Mouse (Mus musculus): ENCODE measurements around the gene Lrguk. TPM values are rescaled to one million over a fixed set of nuclear protein-coding genes. Genes with fewer than 3 reads are reported as not detected.

The Lrguk gene
- total and polyA plus RNA-seq, 3 experiments, result 0.12 to 1.6 TPM; not detected in 1

GRCm38 (mm10) chr6:34129261-34129660 lies 100.0 kb downstream of the Lrguk start:
- peak; percentile 24 for DNase-seq (ENCODE audit: low read depth, low spot score)
- Histone ChIP-seq H3K4me1 (ENCODE audit: control insufficient read depth in 1 of 2, insufficient read depth in 2 of 2, low read length in 2 of 2) (no peaks in the 10 kb centered on the region), H3K79me2 (ENCODE audit: control insufficient read depth, insufficient read depth, low read length, poor library complexity) (no peaks in the 10 kb centered on the region), H3K27ac (ENCODE audit: control insufficient read depth, low read depth, low read length) (no peak overlapping the region), H3K36me3 (ENCODE audit: control insufficient read depth in 1 of 2, insufficient read depth in 2 of 2, low read length in 2 of 2) (no peaks in the 10 kb centered on the region), H3K9ac (ENCODE audit: control insufficient read depth, low read depth, low read length, poor library complexity, severe bottlenecking) (no peak overlapping the region), H3K9me3 (replicated peaks; ENCODE audit: insufficient read depth, low read length) (no peaks in the 10 kb centered on the region), H3K4me3 (ENCODE audit: control insufficient read depth in 1 of 2, insufficient read depth in 1 of 2, low read depth in 2 of 2, low read length in 2 of 2) (no peak overlapping the region), H3K27me3 (ENCODE audit: control insufficient read depth in 1 of 2, insufficient read depth in 2 of 2, low read length in 2 of 2) (peaks cover 0 to 5% of the 10 kb centered on the region in 2 experiments; a peak in 3 of 4 replicates)
- TF ChIP-seq RCOR1 (IDR thresholded peaks at IDR 0.05; ENCODE audit: low read depth, low read length) (no peak), ETS1 (IDR thresholded peaks at IDR 0.05; ENCODE audit: low read depth, low read length) (no peak), TAL1 (IDR thresholded peaks at IDR 0.05; ENCODE audit: low read length) (no peak), HCFC1 (IDR thresholded peaks at IDR 0.05; ENCODE audit: low read depth, low read length) (no peak), MEF2A (IDR thresholded peaks at IDR 0.05; ENCODE audit: extremely low read depth, insufficient replicate concordance, low read depth, low read length, poor library complexity, severe bottlenecking) (no peak), CHD2 (IDR thresholded peaks at IDR 0.05; ENCODE audit: low read length) (no peak), CHD1 (IDR thresholded peaks at IDR 0.05; ENCODE audit: low read depth, low read length) (no peak), POLR2AphosphoS5 (IDR thresholded peaks at IDR 0.05; ENCODE audit: borderline replicate concordance, low read depth, low read length) (no peak), MYC (IDR thresholded peaks at IDR 0.05; ENCODE audit: low read depth, low read length) (no peak), EP300 (IDR thresholded peaks at IDR 0.05; ENCODE audit: low read depth in 1 of 2, low read length in 2 of 2) (no peak), KAT2A (conservative IDR thresholded peaks at IDR 0.05; ENCODE audit: low read depth, low read length) (no peak), MAX (IDR thresholded peaks at IDR 0.05; ENCODE audit: low read length) (no peak), TCF12 (IDR thresholded peaks at IDR 0.05; ENCODE audit: low read depth, low read length) (no peak), MAFK (IDR thresholded peaks at IDR 0.05; ENCODE audit: borderline replicate concordance, low read depth, low read length) (no peak), ZMIZ1 (IDR thresholded peaks at IDR 0.05; ENCODE audit: low read depth, low read length) (no peak), ZKSCAN1 (IDR thresholded peaks at IDR 0.05; ENCODE audit: low read depth, low read length) (no peak), USF1 (IDR thresholded peaks at IDR 0.05; ENCODE audit: low read depth, low read length) (no peak), NELFE (IDR thresholded peaks at IDR 0.05; ENCODE audit: low read depth, low read length) (no peak)

- no peaks in the 10 kb centered on the region for H3K36me3 ChIP-seq (ENCODE audit: control insufficient read depth in 1 of 2, insufficient read depth in 2 of 2, low read length in 2 of 2)
- peaks cover 0 to 2% of the 10 kb centered on the region in 2 experiments; a peak in 2 of 4 replicates for H3K27me3 ChIP-seq (ENCODE audit: control insufficient read depth in 1 of 2, insufficient read depth in 2 of 2, low read length in 2 of 2)
- no peak overlapping the region for H3K27ac ChIP-seq (ENCODE audit: control insufficient read depth, low read depth, low read length)
- TF ChIP-seq TCF12 (IDR thresholded peaks at IDR 0.05; ENCODE audit: low read depth, low read length) (no peak), EP300 (IDR thresholded peaks at IDR 0.05; ENCODE audit: low read depth in 1 of 2, low read length in 2 of 2) (no peak), CHD2 (IDR thresholded peaks at IDR 0.05; ENCODE audit: low read length) (no peak), HCFC1 (IDR thresholded peaks at IDR 0.05; ENCODE audit: low read depth, low read length) (no peak), USF1 (IDR thresholded peaks at IDR 0.05; ENCODE audit: low read depth, low read length) (no peak), SIN3A (IDR thresholded peaks at IDR 0.05; ENCODE audit: low read length) (no peak), ZKSCAN1 (IDR thresholded peaks at IDR 0.05; ENCODE audit: low read depth, low read length) (no peak)
- no peak overlapping the region for H3K9ac ChIP-seq (ENCODE audit: control insufficient read depth, low read depth, low read length, poor library complexity, severe bottlenecking)
- no peaks in the 10 kb centered on the region for H3K79me2 ChIP-seq (ENCODE audit: control insufficient read depth, insufficient read depth, low read length, poor library complexity)
- DNase-seq (ENCODE audit: low read depth, low spot score), result no peak
- no peaks in the 10 kb centered on the region for H3K9me3 ChIP-seq (replicated peaks; ENCODE audit: insufficient read depth, low read length)
- H3K4me1 ChIP-seq (ENCODE audit: control insufficient read depth in 1 of 2, insufficient read depth in 2 of 2, low read length in 2 of 2), result no peaks in the 10 kb centered on the region
- H3K4me3 ChIP-seq (ENCODE audit: control insufficient read depth in 1 of 2, insufficient read depth in 1 of 2, low read depth in 2 of 2, low read length in 2 of 2), result no peak overlapping the region
Observed at GRCm38 (mm10) chr6:34132391-34132790, 103.1 kb downstream of the Lrguk start.
